Mouse (Mus musculus) spleen, postnatal 14 days (tissue): Measurements from ENCODE around the gene Atn1.
A peak's percentile ranks its signal among the peaks of the same experiment; 100 is the strongest.

ENCODE experiments used
- DNase-seq, 2 experiments: peaks; one replicate each; pipeline ENCODE4 v3.0.0; 2021 to 2022; ENCODE audit warnings: low spot score in 2 of 2

The Atn1 gene

GRCm38 (mm10) chr6:124767920-124768703, 11.8 kb upstream of the Atn1 start:
- DNase-seq: no peak

GRCm38 (mm10) chr6:124767536-124767919, 11.2 kb upstream of the Atn1 start:
- DNase-seq: no peak

- DNase-seq: no peak
These were observed 9.6 kb upstream of the Atn1 start for GRCm38 (mm10) chr6:124765951-124766350.

- DNase-seq: peak; percentile 64 to 83
These were observed 2.9 kb upstream of the Atn1 start for GRCm38 (mm10) chr6:124759259-124759658.

DNA sequence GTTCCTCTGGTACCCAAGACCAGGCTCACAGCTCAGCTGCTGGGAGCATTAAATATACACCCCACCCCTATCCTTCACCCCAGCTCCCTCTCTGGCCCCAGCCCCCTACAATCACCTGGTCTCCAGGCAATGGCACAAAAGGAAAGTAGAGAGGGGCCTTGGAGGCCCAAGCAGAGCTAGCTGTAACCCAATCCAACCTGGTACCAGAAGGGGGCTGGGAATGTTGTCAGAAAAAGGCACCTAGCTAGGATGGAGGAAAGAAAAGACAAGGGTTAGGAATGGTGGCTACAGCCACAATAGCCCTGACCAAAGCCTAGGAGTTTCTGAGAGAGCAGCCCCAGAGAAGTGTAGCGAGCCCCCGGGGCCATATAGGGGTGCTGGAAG, 2.5 kb upstream of the Atn1 start:
- no peak for DNase-seq

- no peak for DNase-seq
These were observed 1.9 kb upstream of the Atn1 start for GRCm38 (mm10) chr6:124757909-124758848.

GRCm38 (mm10) chr6:124757351-124757880, 1.1 kb upstream of the Atn1 start:
- DNase-seq: no peak

DNA sequence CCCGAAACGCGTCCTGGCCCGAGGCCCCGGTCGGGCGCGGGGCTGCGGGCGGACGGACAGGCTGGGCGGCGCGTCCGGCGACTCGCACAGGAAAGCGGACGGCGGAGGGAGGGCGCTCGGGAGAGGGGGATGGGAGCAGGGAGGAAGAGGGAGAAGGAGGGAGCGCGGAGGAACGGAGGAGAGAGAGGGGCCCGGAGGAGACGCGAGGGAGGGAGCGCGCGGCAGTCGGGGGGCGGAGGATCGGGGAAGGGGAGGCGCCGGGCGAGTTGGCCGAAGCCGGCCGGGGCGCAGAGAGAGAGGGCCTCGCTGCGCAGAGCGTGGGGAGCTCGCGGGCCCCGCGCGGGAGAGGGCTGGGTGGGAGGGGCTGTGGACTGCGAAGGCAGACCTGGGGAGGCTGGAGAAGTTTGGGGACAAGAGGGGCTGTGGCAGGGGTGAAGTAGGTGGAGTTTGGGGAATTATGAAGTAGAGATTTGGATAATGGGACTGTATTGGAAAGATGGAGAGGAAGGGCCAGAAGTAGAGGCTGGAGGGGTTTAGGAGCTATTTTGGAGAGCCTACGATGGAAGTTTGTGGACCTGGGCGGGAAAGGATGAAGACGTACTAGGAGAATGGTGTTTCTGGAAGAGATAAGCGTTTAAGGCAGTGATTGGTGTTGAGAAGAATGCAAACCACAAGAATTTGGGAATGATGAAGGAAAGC, 477 bp upstream of the Atn1 start:
- peak in 1 of 2 experiments; percentile 41 for DNase-seq

DNA sequence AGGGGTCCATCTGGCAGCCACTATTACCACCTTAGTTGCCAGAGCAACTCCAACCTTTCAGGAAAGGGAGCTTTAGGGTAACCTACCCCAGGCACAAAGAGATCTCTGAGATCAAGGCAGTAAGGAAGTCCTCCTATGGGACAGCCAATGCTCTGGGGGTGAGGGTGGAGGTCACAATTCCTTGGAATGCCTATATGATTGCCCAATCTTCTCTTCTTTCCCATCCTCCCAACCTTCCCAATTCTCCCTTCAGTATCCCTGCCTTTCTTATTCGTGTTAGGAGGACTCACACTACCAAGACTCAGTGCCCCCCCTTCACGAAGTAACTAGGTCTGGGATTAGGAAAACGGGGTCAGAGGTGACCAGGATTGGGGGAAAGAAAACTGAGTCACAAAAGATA, 1.0 kb downstream of the Atn1 start:
- no peak for DNase-seq

DNA sequence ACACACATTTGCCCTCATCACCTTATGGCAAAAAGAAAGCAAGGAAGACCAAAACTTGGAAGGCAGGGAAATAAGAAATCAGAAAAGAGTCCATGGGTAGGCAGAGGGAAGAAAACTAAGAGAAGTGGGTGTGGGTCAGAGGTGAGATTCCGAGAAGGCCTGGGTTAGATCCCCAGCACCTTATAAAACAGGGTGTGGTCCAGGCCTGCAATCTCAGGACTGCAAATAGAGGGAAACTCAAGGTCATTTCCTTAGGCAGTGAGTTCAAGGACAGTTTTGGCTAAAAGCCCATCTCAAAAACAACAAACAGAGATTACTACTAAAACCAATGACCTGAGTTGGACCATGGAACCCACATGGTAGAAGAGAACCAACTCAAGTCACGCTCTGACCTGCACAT, 2.5 kb downstream of the Atn1 start:
- no peak for DNase-seq

- DNase-seq: no peak
These were observed 5.9 kb downstream of the Atn1 start for GRCm38 (mm10) chr6:124750405-124750804.

- DNase-seq: no peak
These were observed 9.4 kb downstream of the Atn1 start for GRCm38 (mm10) chr6:124746654-124747632.

GRCm38 (mm10) chr6:124746296-124746605, 10.1 kb downstream of the Atn1 start:
- no peak for DNase-seq

GRCm38 (mm10) chr6:124745490-124746295, 10.6 kb downstream of the Atn1 start:
- DNase-seq: peak; percentile 86 to 94

- no peak for DNase-seq
These were observed 11.5 kb downstream of the Atn1 start for GRCm38 (mm10) chr6:124744755-124745321.

GRCm38 (mm10) chr6:124743647-124744046, 12.7 kb downstream of the Atn1 start:
- no peak for DNase-seq

GRCm38 (mm10) chr6:124742839-124743514, 13.3 kb downstream of the Atn1 start:
- DNase-seq: no peak

- no peak for DNase-seq
These were observed 14.5 kb downstream of the Atn1 start for GRCm38 (mm10) chr6:124741842-124742241.
